Mouse (Mus musculus) megakaryocyte, embryonic 14.5 days (primary cell): ENCODE results near the gene Pigu. TPM values are rescaled to one million over a fixed set of nuclear protein-coding genes. Genes with fewer than 3 reads are reported as not detected.

Experiments used
- H3K27me3 ChIP-seq: replicated peaks from 2 replicates; pipeline ENCODE3; 2012; ENCODE audit warnings: inconsistent platforms
- H3K36me3 ChIP-seq: replicated peaks from 2 replicates; pipeline ENCODE3; 2012; ENCODE audit warnings: low read length, inconsistent platforms, mixed read lengths
- H3K4me1 ChIP-seq: 2 replicates; pipeline ENCODE4 v1.6.1; 2012; ENCODE audit warnings: inconsistent platforms
- H3K4me3 ChIP-seq: replicated peaks from 2 replicates; pipeline ENCODE3; 2012; ENCODE audit warnings: moderate library complexity, mild to moderate bottlenecking, inconsistent platforms
- H3K9me3 ChIP-seq: 2 replicates; pipeline ENCODE4 v1.6.1; 2012; ENCODE audit warnings: inconsistent platforms
- FLI1 ChIP-seq: IDR thresholded peaks from 2 replicates; pipeline ENCODE4 v1.6.1; 2012; ENCODE audit warnings: low read length, inconsistent platforms, mixed read lengths
- GATA1 ChIP-seq: IDR thresholded peaks from 3 replicates; pipeline ENCODE4 v1.6.1; 2012; ENCODE audit warnings: mixed read lengths, low read length, inconsistent platforms, borderline replicate concordance
- polyA plus RNA-seq: library from polyadenylated mRNA; stranded (reverse); fragments of >175 nt; gene quantifications from 2 replicates; pipeline ENCODE4 v1.2.3, GENCODE M21; 2012; ENCODE audit warnings: low replicate concordance; ENCODE audit not compliant: insufficient read depth

The Pigu gene
- polyA plus RNA-seq, 1 experiment = 13.0 TPM

- H3K4me1 ChIP-seq = peaks cover 17% of the 10 kb centered on the region
- TF ChIP-seq FLI1 (no peak), GATA1 (no peak)
- H3K27me3 ChIP-seq = no peaks in the 10 kb centered on the region
- H3K4me3 ChIP-seq = no peak overlapping the region
- no peaks in the 10 kb centered on the region for H3K9me3 ChIP-seq
- H3K36me3 ChIP-seq = peaks cover 70% of the 10 kb centered on the region
Measured at GRCm38 (mm10) chr2:155299563-155299962, 57.7 kb downstream of the Pigu start.

GRCm38 (mm10) chr2:155295453-155295852 is 61.8 kb downstream of the Pigu start:
- TF ChIP-seq GATA1 (no peak), FLI1 (no peak)
- Histone ChIP-seq H3K36me3 (peaks cover 77% of the 10 kb centered on the region), H3K9me3 (no peaks in the 10 kb centered on the region)

DNA sequence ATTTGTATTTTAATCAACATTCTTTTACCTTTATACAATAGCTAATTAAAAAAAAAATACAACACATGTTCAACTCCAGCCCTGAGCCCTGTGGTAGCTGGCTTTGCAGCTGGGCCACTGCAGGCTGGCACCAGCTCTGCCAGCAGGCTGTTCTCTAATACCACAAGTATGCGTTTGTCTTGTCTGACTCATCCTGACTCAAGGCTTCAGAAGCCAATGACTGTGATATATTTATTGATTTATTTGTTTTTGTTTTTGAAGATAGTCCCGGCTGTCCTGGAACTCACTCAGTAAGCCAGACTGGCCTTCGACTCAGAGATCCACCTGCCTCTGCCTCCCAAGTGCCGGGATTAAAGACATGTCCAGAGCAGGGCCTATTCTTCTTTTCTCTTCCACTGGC is 63.3 kb downstream of the Pigu start:
- no peaks in the 10 kb centered on the region for H3K27me3 ChIP-seq
- H3K4me1 ChIP-seq = peaks cover 11% of the 10 kb centered on the region

More at GRCm38 (mm10) chr2:155295453-155295852, 61.8 kb downstream of the Pigu start:
- H3K4me3 ChIP-seq = no peak overlapping the region
- peaks cover 11% of the 10 kb centered on the region for H3K4me1 ChIP-seq
- H3K27me3 ChIP-seq = no peaks in the 10 kb centered on the region

DNA sequence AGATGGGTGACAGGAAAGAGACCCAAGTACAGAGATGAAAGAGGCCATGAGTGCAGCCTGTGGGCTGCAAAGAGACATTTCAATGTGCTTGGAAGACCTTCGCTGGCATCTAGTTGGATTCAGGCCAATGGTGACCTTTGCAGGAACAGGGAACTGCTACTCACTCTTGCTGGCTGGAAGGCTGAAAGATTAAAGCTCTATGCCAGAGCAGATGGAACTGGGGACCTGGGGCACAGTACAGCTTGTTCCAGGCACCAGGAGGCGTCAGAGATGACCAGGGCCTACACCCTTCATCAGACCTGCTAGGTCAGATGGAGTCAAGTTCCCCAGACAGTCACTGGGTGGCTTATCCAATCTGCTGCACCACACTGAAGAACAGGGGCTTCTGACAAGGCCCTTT is 63.8 kb downstream of the Pigu start:
- TF ChIP-seq GATA1 = no peak
- no peak for TF ChIP-seq FLI1
- Histone ChIP-seq H3K4me3 (no peak overlapping the region), H3K9me3 (no peaks in the 10 kb centered on the region), H3K36me3 (peaks cover 76% of the 10 kb centered on the region), H3K4me1 (peaks cover 11% of the 10 kb centered on the region), H3K27me3 (no peaks in the 10 kb centered on the region)

More for the DNA sequence above, 63.3 kb downstream of the Pigu start:
- Histone ChIP-seq H3K9me3 (no peaks in the 10 kb centered on the region), H3K4me3 (no peak overlapping the region), H3K36me3 (peaks cover 79% of the 10 kb centered on the region)
- TF ChIP-seq FLI1 (no peak), GATA1 (no peak)

GRCm38 (mm10) chr2:155290066-155290465 is 67.2 kb downstream of the Pigu start:
- H3K9me3 ChIP-seq = no peaks in the 10 kb centered on the region
- H3K4me1 ChIP-seq = peaks cover 17% of the 10 kb centered on the region
- H3K27me3 ChIP-seq = no peaks in the 10 kb centered on the region
- H3K36me3 ChIP-seq = peaks cover 58% of the 10 kb centered on the region
- TF ChIP-seq FLI1 (no peak), GATA1 (no peak)
- H3K4me3 ChIP-seq = no peak overlapping the region

GRCm38 (mm10) chr2:155287456-155288250 is 69.6 kb downstream of the Pigu start:
- peaks cover 17% of the 10 kb centered on the region for H3K4me1 ChIP-seq
- TF ChIP-seq GATA1 (no peak), FLI1 (no peak)
- H3K36me3 ChIP-seq = peaks cover 64% of the 10 kb centered on the region
- H3K27me3 ChIP-seq = no peaks in the 10 kb centered on the region
- no peak overlapping the region for H3K4me3 ChIP-seq
- no peaks in the 10 kb centered on the region for H3K9me3 ChIP-seq

DNA sequence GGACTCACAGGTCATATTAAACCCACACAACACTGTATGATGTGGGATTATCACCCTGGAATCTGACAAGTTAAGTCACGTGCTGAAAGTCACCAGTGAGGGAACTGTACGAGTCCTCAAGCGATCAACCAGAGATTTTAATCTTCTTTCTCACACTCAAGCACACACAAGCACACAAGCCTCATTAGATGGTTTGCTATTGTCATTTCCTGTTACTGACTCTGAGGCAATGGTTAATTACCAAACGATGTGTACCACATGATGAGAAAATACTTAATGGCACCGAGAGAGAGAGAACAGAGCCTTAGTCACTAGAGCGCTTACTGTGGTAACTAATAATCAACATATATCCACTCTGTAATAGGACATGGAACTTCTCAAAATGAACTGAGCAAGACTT is 71.5 kb downstream of the Pigu start:
- H3K9me3 ChIP-seq = no peaks in the 10 kb centered on the region
- H3K4me1 ChIP-seq = peaks cover 17% of the 10 kb centered on the region
- peaks cover 55% of the 10 kb centered on the region for H3K36me3 ChIP-seq
- TF ChIP-seq FLI1 = no peak
- no peak for TF ChIP-seq GATA1
- no peak overlapping the region for H3K4me3 ChIP-seq
- H3K27me3 ChIP-seq = no peaks in the 10 kb centered on the region

GRCm38 (mm10) chr2:155284647-155285046 is 72.6 kb downstream of the Pigu start:
- H3K36me3 ChIP-seq = peaks cover 51% of the 10 kb centered on the region
- no peaks in the 10 kb centered on the region for H3K27me3 ChIP-seq
- H3K4me3 ChIP-seq = no peak overlapping the region
- peaks cover 17% of the 10 kb centered on the region for H3K4me1 ChIP-seq
- no peaks in the 10 kb centered on the region for H3K9me3 ChIP-seq
- TF ChIP-seq FLI1 (no peak), GATA1 (no peak)

DNA sequence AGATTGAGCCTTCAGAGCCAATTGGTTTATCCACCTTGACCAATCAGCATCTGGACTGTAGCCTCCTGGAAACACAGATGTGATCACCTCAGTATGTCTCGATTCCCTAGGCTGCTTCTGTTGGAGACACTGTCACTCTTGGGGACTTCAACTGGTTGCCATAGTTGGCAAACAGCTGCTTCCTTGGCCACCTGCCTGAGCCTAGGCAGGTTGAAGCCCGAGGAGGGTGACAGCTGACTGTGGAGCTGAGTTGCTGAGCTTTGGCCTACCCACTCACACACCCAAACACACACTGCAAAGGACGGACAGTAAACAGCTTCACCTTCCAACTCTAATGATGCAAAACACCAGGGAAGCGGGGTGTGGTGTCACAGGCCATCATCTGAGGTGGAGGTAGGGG is 73.4 kb downstream of the Pigu start:
- Histone ChIP-seq H3K27me3 (no peaks in the 10 kb centered on the region), H3K9me3 (no peaks in the 10 kb centered on the region), H3K4me3 (no peak overlapping the region), H3K36me3 (peaks cover 52% of the 10 kb centered on the region), H3K4me1 (peaks cover 17% of the 10 kb centered on the region)
- no peak for TF ChIP-seq GATA1

GRCm38 (mm10) chr2:155280116-155280515 is 77.1 kb downstream of the Pigu start:
- H3K36me3 ChIP-seq = peaks cover 49% of the 10 kb centered on the region
- H3K9me3 ChIP-seq = no peaks in the 10 kb centered on the region

DNA sequence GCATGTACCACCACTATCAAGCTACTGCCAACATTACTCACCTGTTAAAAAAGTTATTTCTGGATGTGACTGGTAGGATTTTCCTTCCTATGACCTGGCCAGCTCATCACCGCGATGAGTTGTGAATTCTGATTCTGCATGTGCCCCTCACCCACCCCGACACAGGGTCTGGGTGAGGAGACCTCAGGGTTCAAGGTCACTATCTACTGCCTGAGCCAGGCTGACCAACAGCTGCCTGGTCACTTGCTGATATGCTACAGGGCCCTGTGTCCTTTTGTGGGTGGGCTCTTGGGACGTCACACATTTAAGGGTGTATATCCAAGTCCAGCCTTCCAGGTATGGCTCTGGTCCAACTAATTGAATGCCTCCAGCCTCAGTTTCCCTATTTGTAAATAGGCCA is 78.1 kb downstream of the Pigu start:
- Histone ChIP-seq H3K4me1 (peaks cover 19% of the 10 kb centered on the region), H3K9me3 (no peaks in the 10 kb centered on the region), H3K4me3 (no peak overlapping the region), H3K27me3 (no peaks in the 10 kb centered on the region), H3K36me3 (peaks cover 42% of the 10 kb centered on the region)
- TF ChIP-seq FLI1 (no peak), GATA1 (no peak)

More at GRCm38 (mm10) chr2:155280116-155280515, 77.1 kb downstream of the Pigu start:
- Histone ChIP-seq H3K4me3 (no peak overlapping the region), H3K4me1 (peaks cover 19% of the 10 kb centered on the region), H3K27me3 (no peaks in the 10 kb centered on the region)
- no peak for TF ChIP-seq FLI1
- no peak for TF ChIP-seq GATA1
